Mouse (Mus musculus): ENCODE measurements at regions not wholly inside any gene's neighbourhood (a gene's known extent, or its start where the extent isn't known, plus 50 kb on each side); places are given as distances from the start of the nearest gene placed in this dataset.
A peak's percentile ranks its signal among the peaks of the same experiment; 100 is the strongest.
"Not testable (repeated sequence)": the region's sequence is repeated elsewhere in the genome, so short reads cannot be mapped to it uniquely, and the experiment has no call there.

DNA sequence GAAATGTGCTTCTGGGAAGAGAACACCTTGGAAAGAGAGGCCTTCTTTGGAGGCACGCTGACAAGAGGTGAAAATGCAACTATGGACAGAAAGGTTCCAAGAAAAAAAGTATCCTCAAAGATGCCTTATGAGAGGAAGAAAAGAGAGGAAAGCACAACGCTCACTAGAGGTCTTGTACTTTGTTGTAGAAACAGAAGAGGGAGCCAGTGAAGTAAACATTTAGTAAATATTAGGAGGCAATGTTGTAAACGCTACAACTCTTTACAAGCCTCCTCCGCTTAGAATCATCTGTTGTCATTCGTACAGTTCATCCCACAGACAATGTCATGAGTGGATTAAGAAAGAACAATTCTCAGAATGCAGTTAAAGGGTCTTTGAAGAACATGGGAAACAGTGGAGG lies 77.4 kb downstream of the Tfpi2 start:
- Histone ChIP-seq H3K9me3 (ENCODE audit: low read length) (no peaks in the 10 kb centered on the region), H3K4me1 (replicated peaks; ENCODE audit: low read depth, low read length) (peaks cover 6% of the 10 kb centered on the region; the same call in 1 of the 2 replicates), H3K27me3 (ENCODE audit: insufficient read depth, low read length) (no peaks in the 10 kb centered on the region), H3K36me3 (ENCODE audit: insufficient read depth, low read length) (no peaks in the 10 kb centered on the region), H3K4me3 (replicated peaks; ENCODE audit: low read length) (no peak overlapping the region)
- TF ChIP-seq POU5F1 (IDR thresholded peaks at IDR 0.05; ENCODE audit: borderline replicate concordance, low read length), result no peak
- no peak for TF ChIP-seq NANOG (IDR thresholded peaks at IDR 0.05; ENCODE audit: borderline replicate concordance, low read length)
- TF ChIP-seq CTCF (conservative IDR thresholded peaks at IDR 0.05; ENCODE audit: low read length), result no peak

DNA sequence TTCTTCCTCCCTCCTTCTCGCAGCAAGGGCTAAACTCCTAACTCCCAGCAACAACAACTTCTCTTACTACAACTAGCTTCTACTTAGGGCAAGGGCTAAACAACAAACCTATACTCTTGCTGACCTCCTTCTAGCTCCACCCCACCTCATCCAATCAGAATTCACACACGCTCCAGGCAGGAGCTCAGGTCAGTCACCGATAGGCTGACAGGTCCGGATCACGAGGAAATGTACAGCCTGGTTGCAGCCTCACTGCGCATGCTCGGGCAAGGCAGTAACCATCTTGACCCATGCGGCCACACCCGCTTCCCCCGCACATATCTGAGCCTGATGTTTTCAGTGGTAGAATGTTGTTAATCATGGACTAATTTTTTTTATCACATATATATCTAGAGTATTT lies 84.0 kb downstream of the Tfpi2 start:
- TF ChIP-seq NANOG (IDR thresholded peaks at IDR 0.05; ENCODE audit: borderline replicate concordance, low read length), result no peak
- no peak for TF ChIP-seq POU5F1 (IDR thresholded peaks at IDR 0.05; ENCODE audit: borderline replicate concordance, low read length)
- TF ChIP-seq CTCF (conservative IDR thresholded peaks at IDR 0.05; ENCODE audit: low read length), result no peak
- Histone ChIP-seq H3K9me3 (ENCODE audit: low read length) (no peaks in the 10 kb centered on the region), H3K4me1 (replicated peaks; ENCODE audit: low read depth, low read length) (no peaks in the 10 kb centered on the region), H3K27me3 (ENCODE audit: insufficient read depth, low read length) (no peaks in the 10 kb centered on the region), H3K36me3 (ENCODE audit: insufficient read depth, low read length) (no peaks in the 10 kb centered on the region), H3K4me3 (replicated peaks; ENCODE audit: low read length) (no peak overlapping the region)

DNA sequence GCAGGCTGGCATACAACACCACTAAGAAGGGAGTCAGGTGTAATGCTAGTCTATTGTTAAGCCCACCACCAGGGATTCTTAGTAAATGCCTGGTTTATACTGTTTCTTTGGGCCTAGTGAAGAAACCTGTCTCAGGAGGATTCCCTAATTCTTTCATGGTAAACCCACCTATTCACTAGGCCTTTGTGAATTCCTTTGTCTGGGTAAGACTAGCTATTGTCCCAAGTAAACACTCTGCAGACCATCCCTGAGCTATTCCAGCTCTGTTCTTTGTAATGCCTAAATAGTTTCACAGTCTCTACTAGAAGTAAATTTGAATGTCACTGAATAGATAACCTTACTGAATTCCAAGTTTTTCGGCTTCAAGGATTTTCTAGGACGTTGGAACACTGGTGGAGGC lies 111.3 kb upstream of the Calcr start:
- not testable (repeated sequence) for H3K4me1 ChIP-seq (replicated peaks; ENCODE audit: low read depth, low read length); H3K27me3 ChIP-seq (ENCODE audit: insufficient read depth, low read length); H3K36me3 ChIP-seq (ENCODE audit: insufficient read depth, low read length); H3K4me3 ChIP-seq (replicated peaks; ENCODE audit: low read length)
- peak; percentile 38; the same call in 1 of the 2 replicates for TF ChIP-seq NANOG (IDR thresholded peaks at IDR 0.05; ENCODE audit: borderline replicate concordance, low read length)
- peaks cover 59% of the 10 kb centered on the region for H3K9me3 ChIP-seq (ENCODE audit: low read length)

DNA sequence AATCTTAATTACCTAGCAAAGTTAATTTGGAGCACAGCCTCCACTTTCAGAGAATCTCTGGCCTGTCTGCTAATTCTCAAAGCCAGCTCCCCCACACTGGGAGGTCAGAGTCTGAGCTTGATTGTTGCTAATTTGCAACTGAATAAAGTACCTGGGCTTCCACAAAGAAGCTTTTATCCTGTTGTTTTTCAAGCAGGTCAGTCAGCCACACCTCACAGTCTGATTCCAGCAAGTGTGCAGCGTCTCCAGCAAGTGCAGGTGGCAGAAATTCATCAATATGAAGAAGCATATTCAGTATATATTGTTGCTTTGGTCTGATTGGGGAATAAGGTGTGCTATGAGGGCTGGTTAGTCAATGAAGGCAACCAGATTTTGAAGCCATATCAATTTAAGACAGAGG lies 110.3 kb upstream of the Calcr start:
- not testable (repeated sequence) for H3K4me3 ChIP-seq (replicated peaks; ENCODE audit: low read length); H3K4me1 ChIP-seq (replicated peaks; ENCODE audit: low read depth, low read length); H3K27me3 ChIP-seq (ENCODE audit: insufficient read depth, low read length); H3K36me3 ChIP-seq (ENCODE audit: insufficient read depth, low read length)
- H3K9me3 ChIP-seq (ENCODE audit: low read length), result peaks cover 57% of the 10 kb centered on the region
- peak; percentile 46; the same call in 1 of the 2 replicates for TF ChIP-seq NANOG (IDR thresholded peaks at IDR 0.05; ENCODE audit: borderline replicate concordance, low read length)

DNA sequence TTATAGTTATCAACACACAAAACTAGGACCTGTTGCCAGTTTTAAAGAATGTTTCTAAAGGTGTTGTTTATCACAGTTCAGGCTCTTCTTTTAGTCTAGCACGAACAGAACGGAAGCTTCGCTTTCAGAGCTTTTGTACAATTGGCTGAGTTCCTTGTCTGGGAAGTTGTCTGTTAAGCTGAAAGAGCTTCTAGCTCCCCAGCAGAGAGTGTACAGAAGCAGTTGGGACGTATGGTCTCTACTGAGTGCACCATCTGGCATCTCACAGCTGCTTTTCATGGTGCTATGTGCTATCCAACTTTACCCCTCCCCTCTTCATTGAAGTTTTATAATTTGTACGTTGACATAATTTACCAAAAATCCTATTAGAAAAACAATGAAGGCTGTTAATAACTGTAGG lies 96.5 kb upstream of the Calcr start:
- Histone ChIP-seq H3K36me3 (ENCODE audit: insufficient read depth, low read length) (no peaks in the 10 kb centered on the region), H3K27me3 (ENCODE audit: insufficient read depth, low read length) (no peaks in the 10 kb centered on the region), H3K9me3 (ENCODE audit: low read length) (no peaks in the 10 kb centered on the region), H3K4me3 (replicated peaks; ENCODE audit: low read length) (no peak overlapping the region), H3K4me1 (replicated peaks; ENCODE audit: low read depth, low read length) (no peaks in the 10 kb centered on the region)
- TF ChIP-seq NANOG (IDR thresholded peaks at IDR 0.05; ENCODE audit: borderline replicate concordance, low read length) (no peak), CTCF (conservative IDR thresholded peaks at IDR 0.05; ENCODE audit: low read length) (no peak), POU5F1 (IDR thresholded peaks at IDR 0.05; ENCODE audit: borderline replicate concordance, low read length) (no peak)

DNA sequence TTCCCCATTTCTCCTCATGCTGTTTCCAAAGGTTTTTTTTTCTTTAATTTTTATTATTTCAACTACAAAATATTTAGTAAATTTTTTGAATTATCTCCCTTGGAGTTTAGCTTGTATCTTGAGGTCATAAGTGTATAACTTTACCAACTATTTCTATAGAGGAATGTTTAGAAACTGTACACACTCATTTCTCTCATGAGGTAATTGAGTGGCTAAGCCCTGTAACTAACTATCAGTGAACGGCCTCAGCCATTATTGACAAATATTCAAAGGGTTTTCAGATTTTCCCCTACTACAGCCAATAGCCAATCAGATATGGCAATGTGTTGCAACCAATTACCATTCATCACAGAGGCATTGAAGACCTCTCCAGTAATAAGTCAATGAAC lies 96.1 kb upstream of the Calcr start:
- H3K36me3 ChIP-seq (ENCODE audit: insufficient read depth, low read length), result no peaks in the 10 kb centered on the region
- no peaks in the 10 kb centered on the region for H3K9me3 ChIP-seq (ENCODE audit: low read length)
- H3K4me3 ChIP-seq (replicated peaks; ENCODE audit: low read length), result no peak overlapping the region
- H3K4me1 ChIP-seq (replicated peaks; ENCODE audit: low read depth, low read length), result no peaks in the 10 kb centered on the region
- no peak for TF ChIP-seq NANOG (IDR thresholded peaks at IDR 0.05; ENCODE audit: borderline replicate concordance, low read length)
- no peaks in the 10 kb centered on the region for H3K27me3 ChIP-seq (ENCODE audit: insufficient read depth, low read length)

DNA sequence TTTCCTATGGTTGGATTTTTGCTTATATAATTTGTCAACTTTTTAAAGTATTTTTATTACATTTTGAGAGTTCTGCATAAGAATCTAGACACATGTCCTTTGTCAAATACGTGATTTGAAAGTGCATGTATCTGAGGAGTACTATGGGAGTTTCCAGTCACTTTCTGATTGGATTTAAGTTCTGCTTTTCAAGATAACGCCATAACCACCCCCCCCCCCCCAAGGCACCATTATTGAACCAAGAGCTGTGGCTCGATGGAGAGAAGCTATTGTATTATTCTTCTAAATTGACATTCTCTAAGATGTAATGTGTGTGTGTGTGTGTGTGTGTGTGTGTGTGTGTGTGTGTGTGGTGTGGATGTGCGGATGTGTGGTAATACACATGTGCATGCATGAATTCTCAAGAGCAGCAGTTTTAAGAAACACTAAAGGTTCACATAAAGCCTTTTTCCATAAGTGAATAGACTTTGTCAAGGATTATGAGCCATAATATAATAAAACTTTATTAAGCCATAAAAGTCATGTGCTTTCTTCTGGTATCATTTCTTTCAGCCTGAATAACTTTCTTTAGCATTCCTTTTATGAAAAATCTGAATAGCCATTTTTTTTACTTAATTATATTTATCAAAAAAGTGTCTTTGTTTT lies 95.5 kb upstream of the Calcr start:
- Histone ChIP-seq H3K4me3 (replicated peaks; ENCODE audit: low read length) (no peak overlapping the region), H3K27me3 (ENCODE audit: insufficient read depth, low read length) (no peaks in the 10 kb centered on the region), H3K9me3 (ENCODE audit: low read length) (no peaks in the 10 kb centered on the region; the same call in 1 of the 2 replicates), H3K4me1 (replicated peaks; ENCODE audit: low read depth, low read length) (no peaks in the 10 kb centered on the region), H3K36me3 (ENCODE audit: insufficient read depth, low read length) (no peaks in the 10 kb centered on the region)
- TF ChIP-seq CTCF (conservative IDR thresholded peaks at IDR 0.05; ENCODE audit: low read length) (no peak), NANOG (IDR thresholded peaks at IDR 0.05; ENCODE audit: borderline replicate concordance, low read length) (no peak), POU5F1 (IDR thresholded peaks at IDR 0.05; ENCODE audit: borderline replicate concordance, low read length) (no peak)

DNA sequence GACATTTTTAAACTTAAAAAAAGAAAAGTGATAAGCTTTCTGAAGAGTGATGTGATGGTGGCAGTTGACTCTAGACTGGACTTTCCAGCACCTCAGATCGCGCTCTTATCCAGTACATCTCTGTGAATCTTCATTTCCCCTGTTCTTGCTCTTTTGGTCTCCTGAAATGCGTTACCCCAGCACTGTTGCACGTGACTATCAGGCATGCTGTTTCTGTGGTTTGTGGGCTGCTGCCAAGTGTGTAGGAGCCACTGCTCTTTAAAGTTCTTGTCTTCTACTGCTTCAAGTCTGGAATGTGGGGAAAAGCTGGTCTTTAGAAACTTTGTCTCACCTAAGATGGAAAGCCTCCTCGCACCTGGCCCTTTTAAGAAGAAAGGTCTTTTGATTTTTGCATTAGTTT lies 85.6 kb upstream of the Calcr start:
- peaks cover 11% of the 10 kb centered on the region for H3K9me3 ChIP-seq (ENCODE audit: low read length)
- H3K4me3 ChIP-seq (replicated peaks; ENCODE audit: low read length), result no peak overlapping the region
- no peaks in the 10 kb centered on the region for H3K36me3 ChIP-seq (ENCODE audit: insufficient read depth, low read length)
- TF ChIP-seq POU5F1 (IDR thresholded peaks at IDR 0.05; ENCODE audit: borderline replicate concordance, low read length), result no peak
- no peak for TF ChIP-seq NANOG (IDR thresholded peaks at IDR 0.05; ENCODE audit: borderline replicate concordance, low read length)
- TF ChIP-seq CTCF (conservative IDR thresholded peaks at IDR 0.05; ENCODE audit: low read length), result no peak
- no peaks in the 10 kb centered on the region for H3K27me3 ChIP-seq (ENCODE audit: insufficient read depth, low read length)
- no peaks in the 10 kb centered on the region for H3K4me1 ChIP-seq (replicated peaks; ENCODE audit: low read depth, low read length)

Measured in E14TG2a.4 (cell line).